Mouse (Mus musculus) CH12.LX (cell line): ENCODE measurements at regions not wholly inside any gene's neighbourhood (a gene's known extent, or its start where the extent isn't known, plus 50 kb on each side); places are given as distances from the start of the nearest gene placed in this dataset.

Source experiments
- DNase-seq: peaks from one replicate; pipeline ENCODE4 v3.0.0-alpha.2; 2013; ENCODE audit errors: extremely low read depth
- H3K27ac ChIP-seq: 2 replicates; pipeline ENCODE4 v1.5.1; 2012; ENCODE audit warnings: low read depth, mild to moderate bottlenecking, control low read depth, moderate library complexity; ENCODE audit not compliant: insufficient read depth
- H3K27me3 ChIP-seq: replicated peaks from 2 replicates; pipeline ENCODE3; 2012; ENCODE audit warnings: inconsistent platforms
- H3K36me3 ChIP-seq, 2 experiments: replicated peaks in 1 of 2; 2 replicates each; pipeline versions ENCODE3 to v1.6.1; 2012; ENCODE audit warnings: inconsistent platforms in 1 of 2, low read length in 1 of 2, mild to moderate bottlenecking in 1 of 2, mixed read lengths in 1 of 2, moderate library complexity in 1 of 2; ENCODE audit not compliant: control insufficient read depth in 1 of 2, insufficient read depth in 1 of 2
- H3K4me1 ChIP-seq, 2 experiments: 2 replicates each; pipeline ENCODE4 v1.6.1; 2012; ENCODE audit warnings: inconsistent platforms in 1 of 2, moderate library complexity in 1 of 2; ENCODE audit not compliant: insufficient read depth in 2 of 2, control insufficient read depth in 1 of 2
- H3K4me2 ChIP-seq: 2 replicates; pipeline ENCODE4 v1.6.1; 2012; ENCODE audit warnings: low read depth, mild to moderate bottlenecking, control low read depth; ENCODE audit not compliant: poor library complexity, insufficient read depth, severe bottlenecking
- H3K4me3 ChIP-seq, 3 experiments: fragments of 150-350 bp in 1 of 3; sonication (generic) in 1 of 3; replicated peaks in 1 of 3; 2 replicates each; pipeline versions ENCODE3 to v1.5.1; 2011 to 2012; ENCODE audit warnings: low read depth in 2 of 3, low read length in 2 of 3, mild to moderate bottlenecking in 2 of 3, moderate library complexity in 2 of 3, control low read depth in 1 of 3, improper control_type of control experiment in 1 of 3, inconsistent platforms in 1 of 3, mixed read lengths in 1 of 3; ENCODE audit not compliant: poor library complexity in 1 of 3
- H3K79me2 ChIP-seq: replicated peaks from 2 replicates; pipeline ENCODE4 v1.6.1; 2012; ENCODE audit warnings: mild to moderate bottlenecking, moderate library complexity; ENCODE audit not compliant: control insufficient read depth, poor library complexity, insufficient read depth, severe bottlenecking; ENCODE audit errors: extremely low read depth
- H3K9ac ChIP-seq: 2 replicates; pipeline ENCODE4 v1.6.1; 2012; ENCODE audit warnings: low read depth, mild to moderate bottlenecking, control low read depth, moderate library complexity; ENCODE audit not compliant: insufficient read depth
- H3K9me3 ChIP-seq: replicated peaks from 2 replicates; pipeline ENCODE3; 2012; ENCODE audit warnings: low read length, inconsistent platforms, mixed read lengths
- BHLHE40 ChIP-seq: IDR thresholded peaks from 2 replicates; pipeline ENCODE4 v1.6.1; 2011; ENCODE audit warnings: mild to moderate bottlenecking, low read depth, low read length, improper control_type of control experiment
- CHD1 ChIP-seq: IDR thresholded peaks from 2 replicates; pipeline ENCODE4 v1.6.1; 2012; ENCODE audit warnings: low read depth, low read length, improper control_type of control experiment, inconsistent platforms
- CTCF ChIP-seq, 2 experiments: IDR thresholded peaks in 1 of 2; conservative IDR thresholded peaks in 1 of 2; 2 replicates each; pipeline ENCODE4 v1.5.1; 2011 to 2012; ENCODE audit warnings: low read depth in 2 of 2, low read length in 2 of 2, improper control_type of control experiment in 1 of 2, inconsistent platforms in 1 of 2, mild to moderate bottlenecking in 1 of 2, moderate library complexity in 1 of 2
- E2F4 ChIP-seq: IDR thresholded peaks from 2 replicates; pipeline ENCODE4 v1.6.1; 2011; ENCODE audit warnings: low read depth, low read length, improper control_type of control experiment; ENCODE audit not compliant: insufficient replicate concordance
- EP300 ChIP-seq: IDR thresholded peaks from 2 replicates; pipeline ENCODE4 v1.6.1; 2011; ENCODE audit warnings: low read length, improper control_type of control experiment
- ETS1 ChIP-seq: conservative IDR thresholded peaks from 2 replicates; pipeline ENCODE4 v1.6.1; 2012; ENCODE audit warnings: low read depth, mild to moderate bottlenecking, inconsistent platforms, low read length, improper control_type of control experiment, moderate library complexity
- GABPA ChIP-seq: IDR thresholded peaks from 2 replicates; pipeline ENCODE4 v1.6.1; 2012; ENCODE audit warnings: low read depth, low read length, improper control_type of control experiment, inconsistent platforms; ENCODE audit not compliant: insufficient replicate concordance
- HCFC1 ChIP-seq: IDR thresholded peaks from 2 replicates; pipeline ENCODE4 v1.6.1; 2012; ENCODE audit warnings: low read depth, mild to moderate bottlenecking, inconsistent platforms, low read length, improper control_type of control experiment
- IRF4 ChIP-seq: IDR thresholded peaks from 2 replicates; pipeline ENCODE4 v1.6.1; 2014; ENCODE audit warnings: low read depth, mild to moderate bottlenecking, inconsistent platforms, low read length, improper control_type of control experiment
- JUN ChIP-seq: IDR thresholded peaks from 2 replicates; pipeline ENCODE4 v1.6.1; 2011; ENCODE audit warnings: low read depth, mild to moderate bottlenecking, low read length, improper control_type of control experiment, moderate library complexity; ENCODE audit not compliant: insufficient read depth
- KAT2A ChIP-seq: IDR thresholded peaks from 2 replicates; pipeline ENCODE4 v1.6.1; 2012; ENCODE audit warnings: low read length, improper control_type of control experiment, inconsistent platforms; ENCODE audit not compliant: insufficient replicate concordance
- MAFK ChIP-seq: IDR thresholded peaks from 2 replicates; pipeline ENCODE4 v1.6.1; 2011; ENCODE audit warnings: low read length, improper control_type of control experiment; ENCODE audit not compliant: insufficient replicate concordance
- MAZ ChIP-seq: IDR thresholded peaks from 2 replicates; pipeline ENCODE4 v1.6.1; 2012; ENCODE audit warnings: low read depth, mild to moderate bottlenecking, inconsistent platforms, low read length, improper control_type of control experiment, moderate library complexity
- MEF2A ChIP-seq: IDR thresholded peaks from 2 replicates; pipeline ENCODE4 v1.6.1; 2014; ENCODE audit warnings: low read depth, mild to moderate bottlenecking, inconsistent platforms, low read length, improper control_type of control experiment, borderline replicate concordance
- MXI1 ChIP-seq: IDR thresholded peaks from 2 replicates; pipeline ENCODE4 v1.6.1; 2011; ENCODE audit warnings: mild to moderate bottlenecking, low read depth, low read length, improper control_type of control experiment
- NRF1 ChIP-seq: IDR thresholded peaks from 2 replicates; pipeline ENCODE4 v1.6.1; 2014; ENCODE audit warnings: low read depth, mild to moderate bottlenecking, inconsistent platforms, low read length, improper control_type of control experiment, moderate library complexity
- PAX5 ChIP-seq: IDR thresholded peaks from 2 replicates; pipeline ENCODE4 v1.6.1; 2012; ENCODE audit warnings: low read length, inconsistent platforms, mixed read lengths
- POLR2AphosphoS2 ChIP-seq: IDR thresholded peaks from 2 replicates; pipeline ENCODE4 v1.6.1; 2011; ENCODE audit warnings: low read depth, low read length, improper control_type of control experiment
- RAD21 ChIP-seq: IDR thresholded peaks from 2 replicates; pipeline ENCODE4 v1.6.1; 2011; ENCODE audit warnings: low read depth, mild to moderate bottlenecking, low read length, improper control_type of control experiment, moderate library complexity
- RCOR1 ChIP-seq: conservative IDR thresholded peaks from 2 replicates; pipeline ENCODE4 v1.6.1; 2012; ENCODE audit warnings: low read depth, mild to moderate bottlenecking, inconsistent platforms, low read length, improper control_type of control experiment
- SMC3 ChIP-seq: IDR thresholded peaks from 2 replicates; pipeline ENCODE4 v1.6.1; 2011; ENCODE audit warnings: low read depth, low read length, improper control_type of control experiment
- TBP ChIP-seq: conservative IDR thresholded peaks from 2 replicates; pipeline ENCODE4 v1.6.1; 2011; ENCODE audit warnings: low read depth, low read length, improper control_type of control experiment
- TCF12 ChIP-seq: IDR thresholded peaks from 2 replicates; pipeline ENCODE4 v1.6.1; 2014; ENCODE audit warnings: low read depth, mild to moderate bottlenecking, inconsistent platforms, low read length, improper control_type of control experiment
- UBTF ChIP-seq: IDR thresholded peaks from 2 replicates; pipeline ENCODE4 v1.6.1; 2012; ENCODE audit warnings: low read depth, mild to moderate bottlenecking, inconsistent platforms, low read length, improper control_type of control experiment, moderate library complexity
- USF1 ChIP-seq: IDR thresholded peaks from 2 replicates; pipeline ENCODE4 v1.6.1; 2014; ENCODE audit warnings: low read depth, mild to moderate bottlenecking, inconsistent platforms, low read length, improper control_type of control experiment
- USF2 ChIP-seq: conservative IDR thresholded peaks from 2 replicates; pipeline ENCODE4 v1.6.1; 2011; ENCODE audit warnings: low read depth, low read length, improper control_type of control experiment
- ZC3H11A ChIP-seq: IDR thresholded peaks from 2 replicates; pipeline ENCODE4 v1.6.1; 2012; ENCODE audit warnings: low read depth, mild to moderate bottlenecking, inconsistent platforms, low read length, improper control_type of control experiment
- ZKSCAN1 ChIP-seq: IDR thresholded peaks from 2 replicates; pipeline ENCODE4 v1.6.1; 2012; ENCODE audit warnings: low read depth, inconsistent platforms, low read length, improper control_type of control experiment, borderline replicate concordance
- ZMIZ1 ChIP-seq: IDR thresholded peaks from 2 replicates; pipeline ENCODE4 v1.6.1; 2012; ENCODE audit warnings: low read depth, mild to moderate bottlenecking, inconsistent platforms, low read length, improper control_type of control experiment
- ZNF384 ChIP-seq: IDR thresholded peaks from 2 replicates; pipeline ENCODE4 v1.6.1; 2012; ENCODE audit warnings: low read depth, low read length, improper control_type of control experiment, inconsistent platforms
- dilution Hi-C: fragments of 300-500 bp; cut with MboI; formaldehyde crosslinking; loops from 2 replicates; pipeline ENCODE4 v1.14.3; 2020; ENCODE audit warnings: low sequenced_read_pairs; ENCODE audit not compliant: extremely low pct_unique_long_range_greater_than_20kb, extremely low pct_ligation_motif_present
- in situ Hi-C: fragments of 300-500 bp; cut with MboI; formaldehyde crosslinking; loops from 3 replicates; pipeline ENCODE4 v1.14.3; 2019; ENCODE audit warnings: low sequenced_read_pairs, low pct_ligation_motif_present, low pct_unique_long_range_greater_than_20kb, mixed read lengths

DNA sequence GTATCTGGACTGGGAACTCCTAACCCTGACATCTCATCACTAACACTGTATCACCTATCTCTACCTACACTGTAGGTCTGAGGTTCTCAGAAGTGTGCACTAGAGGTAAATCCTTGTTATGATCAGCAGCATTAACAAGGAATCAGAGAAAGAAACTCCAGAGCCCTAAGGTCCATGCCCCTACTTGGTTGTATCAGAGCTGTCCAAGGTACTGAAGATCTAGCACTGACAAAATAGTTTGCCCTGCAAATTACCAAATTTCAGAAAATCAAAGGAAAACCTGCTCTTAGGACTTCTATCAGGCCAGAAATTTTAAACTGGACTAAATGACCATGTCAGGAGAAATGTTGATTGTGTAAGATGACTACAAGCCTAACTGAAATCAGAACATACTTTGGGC is 94.3 kb upstream of the Pcsk2 start:
- no peaks in the 10 kb centered on the region for H3K36me3 ChIP-seq
- in situ Hi-C loops (no loop called here), dilution Hi-C loops (no loop called here)
- H3K79me2 ChIP-seq: no peaks in the 10 kb centered on the region
- no peak overlapping the region for H3K4me2 ChIP-seq
- no peaks in the 10 kb centered on the region for H3K4me1 ChIP-seq
- no peak overlapping the region for H3K9ac ChIP-seq
- H3K9me3 ChIP-seq: no peaks in the 10 kb centered on the region
- no peak overlapping the region for H3K27ac ChIP-seq
- H3K4me3 ChIP-seq: no peak overlapping the region
- peak; percentile 2 for DNase-seq
- peaks cover 36% of the 10 kb centered on the region for H3K27me3 ChIP-seq
- no peak for TF ChIP-seq ZKSCAN1
- TF ChIP-seq EP300: no peak
- TF ChIP-seq NRF1: no peak
- TF ChIP-seq IRF4: no peak
- TF ChIP-seq KAT2A: no peak
- no peak for TF ChIP-seq MAZ
- no peak for TF ChIP-seq UBTF
- TF ChIP-seq CTCF (conservative IDR thresholded peaks at IDR 0.05 in 1 of 2, IDR thresholded peaks at IDR 0.05 in 1 of 2; ENCODE audit: low read depth in 2 of 2, low read length in 2 of 2): no peak
- no peak for TF ChIP-seq SMC3
- no peak for TF ChIP-seq GABPA
- TF ChIP-seq BHLHE40: no peak
- no peak for TF ChIP-seq MAFK
- TF ChIP-seq TCF12: no peak
- TF ChIP-seq PAX5: no peak
- TF ChIP-seq USF2: no peak
- no peak for TF ChIP-seq TBP
- TF ChIP-seq JUN: no peak
- TF ChIP-seq POLR2AphosphoS2: no peak
- TF ChIP-seq, all 38 proteins: peak for 0

DNA sequence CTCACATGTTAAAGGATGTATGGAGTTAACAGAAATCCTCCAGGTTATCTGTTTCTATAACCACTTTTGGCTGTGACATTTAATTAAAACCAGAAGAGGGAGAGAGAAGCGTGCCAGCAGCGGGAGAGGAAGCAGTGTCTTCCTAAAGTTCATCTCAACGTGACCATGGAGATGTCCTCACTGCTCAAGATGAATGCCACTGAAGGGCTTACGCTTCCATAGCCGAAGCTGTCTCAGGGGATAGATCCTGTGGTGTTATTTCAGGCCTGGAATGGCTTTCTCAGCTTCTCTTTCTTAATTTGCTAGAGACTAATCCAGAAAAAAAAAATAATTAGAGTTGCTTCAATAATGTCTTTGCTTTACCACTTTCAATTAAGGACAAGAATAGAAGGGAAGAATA is 78.0 kb upstream of the Pcsk2 start:
- dilution Hi-C loops: no loop called here
- H3K36me3 ChIP-seq: no peaks in the 10 kb centered on the region
- in situ Hi-C loops: no loop called here
- peaks cover 61% of the 10 kb centered on the region for H3K27me3 ChIP-seq
- H3K9me3 ChIP-seq: no peaks in the 10 kb centered on the region
- TF ChIP-seq RAD21: no peak
- TF ChIP-seq RCOR1: no peak
- no peak for TF ChIP-seq E2F4
- no peak for TF ChIP-seq MXI1
- no peak for TF ChIP-seq TCF12
- TF ChIP-seq POLR2AphosphoS2: no peak
- no peak for TF ChIP-seq HCFC1
- no peak for TF ChIP-seq ZC3H11A
- TF ChIP-seq USF1: no peak
- no peak for TF ChIP-seq BHLHE40
- no peak for TF ChIP-seq ETS1
- no peak for TF ChIP-seq MAFK
- TF ChIP-seq ZNF384: no peak
- no peak for TF ChIP-seq CHD1
- TF ChIP-seq JUN: no peak
- no peak for TF ChIP-seq EP300
- no peak for TF ChIP-seq KAT2A
- no peak for TF ChIP-seq MEF2A
- TF ChIP-seq ZMIZ1: no peak
- no peak overlapping the region for H3K27ac ChIP-seq
- H3K79me2 ChIP-seq: no peaks in the 10 kb centered on the region
- H3K9ac ChIP-seq: no peak overlapping the region
- DNase-seq: no peak
- H3K4me1 ChIP-seq: no peaks in the 10 kb centered on the region
- H3K4me3 ChIP-seq: no peak overlapping the region
- H3K4me2 ChIP-seq: no peak overlapping the region
